In the genomic region with DNA sequence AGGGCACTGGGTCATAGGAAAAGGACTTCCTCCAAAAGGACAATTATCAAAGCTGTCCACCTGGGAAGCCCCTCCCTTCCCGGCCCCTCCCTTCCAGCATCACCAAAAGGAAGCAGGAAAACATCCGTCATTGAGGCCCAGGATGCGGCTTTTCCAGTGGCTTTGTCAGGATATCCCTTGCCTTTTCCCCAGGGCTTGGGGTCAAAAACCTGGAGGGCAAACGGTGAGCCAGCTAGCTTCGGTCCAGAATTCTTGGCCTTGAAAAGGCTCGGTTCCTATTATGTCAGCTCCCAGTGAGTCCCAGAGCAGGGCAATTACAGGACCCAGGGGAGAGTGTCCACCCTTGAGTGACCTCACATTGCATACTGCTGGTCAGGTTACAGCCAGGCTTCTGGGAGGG, we compare ENCODE assay signal across 17 mouse cellular contexts. TPM values are rescaled to one million over a fixed set of nuclear protein-coding genes. Genes with fewer than 3 reads are reported as not detected.
DNase-seq lines count a peak whose midpoint lies in the region; ATAC-seq and TF ChIP-seq lines count a peak whose summit lies in the region.
"Had no signal": no experiment of that assay in that cellular context is flagged by ENCODE, and none has a peak within 500 bp of the region (broad histone marks: within the 10 kb centered on the region; RNA-seq: fewer than 3 reads in every experiment).

No protein-coding gene starts in this region.

- H3K36me3 ChIP-seq in heart, embryonic 12.5 days, result no peaks in the 10 kb centered on the region
- H3K36me3 ChIP-seq in kidney, embryonic 15.5 days, result no peaks in the 10 kb centered on the region
- H3K36me3 ChIP-seq: G1E; limb, embryonic 12.5 days had no signal

- no peak overlapping the region for H3K4me2 ChIP-seq in heart, embryonic 12.5 days
- peak overlapping the region; percentile 17; the same call in 1 of the 2 replicates for H3K4me2 ChIP-seq in kidney, embryonic 15.5 days
- H3K4me2 ChIP-seq: forebrain, embryonic 13.5 days; limb, embryonic 12.5 days; midbrain, embryonic 11.5 days had no signal

- no peak overlapping the region for H3K4me3 ChIP-seq in heart, embryonic 12.5 days
- H3K4me3 ChIP-seq in lung, adult 2 months (replicated peaks; ENCODE audit: extremely low read depth, low read depth, low read length), result no peak overlapping the region
- H3K4me3 ChIP-seq in kidney, embryonic 15.5 days (replicated peaks), result no peak overlapping the region
- H3K4me3 ChIP-seq: forebrain, embryonic 13.5 days; limb, embryonic 12.5 days had no signal

- TF ChIP-seq CTCF in lung, adult 2 months (IDR thresholded peaks at IDR 0.05; ENCODE audit: insufficient read depth, low read length), result no peak

- H3K9me3 ChIP-seq in heart, embryonic 12.5 days (replicated peaks), result no peaks in the 10 kb centered on the region
- no peaks in the 10 kb centered on the region for H3K9me3 ChIP-seq in kidney, embryonic 15.5 days (replicated peaks)
- H3K9me3 ChIP-seq: forebrain, embryonic 13.5 days; G1E; limb, embryonic 12.5 days had no signal

- ATAC-seq in heart, embryonic 12.5 days (ENCODE audit: insufficient number of reproducible peaks, low FRiP score), result no peak
- no peak for ATAC-seq in kidney, embryonic 15.5 days (replicated peaks; ENCODE audit: low FRiP score)
- ATAC-seq: forebrain, embryonic 13.5 days; inflammation-experienced regulatory T-cells, adult 6 months; liver, postnatal 0 days had no signal

- peaks cover 70% of the 10 kb centered on the region for H3K4me1 ChIP-seq in heart, embryonic 12.5 days (replicated peaks)
- peaks cover 15% of the 10 kb centered on the region for H3K4me1 ChIP-seq in lung, adult 2 months (ENCODE audit: control insufficient read depth, insufficient read depth, low read length)
- peaks cover 69% of the 10 kb centered on the region for H3K4me1 ChIP-seq in kidney, embryonic 15.5 days

- no peak for TF ChIP-seq POLR2A in lung, adult 2 months (IDR thresholded peaks at IDR 0.05; ENCODE audit: borderline replicate concordance, extremely low read depth, low read depth, low read length)

- peak; percentile 50 to 81 for DNase-seq in heart, adult 18-20 months
- DNase-seq in lung, postnatal 10 days, result peak; percentile 48
- DNase-seq in lung, adult 2 months, result no peak
- no peak for DNase-seq in urinary bladder, postnatal 25 days (ENCODE audit: low spot score)
- no peak for DNase-seq in ovary, postnatal 36 days (ENCODE audit: low spot score)
- DNase-seq in left cerebral cortex, adult 11 months (ENCODE audit: low spot score), result no peak
- DNase-seq: cerebellum, adult 2 months; gastrocnemius, postnatal 14 days; liver, postnatal 0 days; thymus, adult 2 months had no signal

- no peaks in the 10 kb centered on the region for H3K27me3 ChIP-seq in heart, embryonic 12.5 days (replicated peaks)
- H3K27me3 ChIP-seq in kidney, embryonic 15.5 days, result no peaks in the 10 kb centered on the region
- H3K27me3 ChIP-seq: limb, embryonic 12.5 days had no signal

- H3K9ac ChIP-seq in heart, embryonic 12.5 days, result no peak overlapping the region
- no peak overlapping the region for H3K9ac ChIP-seq in kidney, embryonic 15.5 days
- H3K9ac ChIP-seq: forebrain, embryonic 13.5 days; limb, embryonic 12.5 days; liver, postnatal 0 days had no signal

- no peak overlapping the region for H3K27ac ChIP-seq in heart, embryonic 12.5 days (ENCODE audit: poor library complexity, severe bottlenecking)
- H3K27ac ChIP-seq in kidney, embryonic 15.5 days, result peak overlapping the region; percentile 100
- H3K27ac ChIP-seq: forebrain, embryonic 13.5 days; limb, embryonic 12.5 days had no signal

- 44% methylated on average over 6 of the region's 6 CpGs for WGBS in heart, embryonic 12.5 days
- 47% methylated on average over 6 of the region's 6 CpGs for WGBS in lung, adult 2 months
- WGBS in kidney, embryonic 15.5 days, result 24% methylated on average over 6 of the region's 6 CpGs

RNA-seq across cellular contexts. Expression of a gene that starts 2.8 kb away (rescaled TPM):
- 10 to 100 TPM in 1 of 2 experiments, 1 to 10 TPM in 1; 9.2 to 10.4 TPM for total RNA-seq in heart, adult 18-20 months (2021)
- 11.9 and 13.3 TPM in 2 replicates for polyA plus RNA-seq in heart, embryonic 12.5 days (2016; fragmentation: Nextera tagmentation; extraction: Ambion mirVana)
- 23.0 and 23.7 TPM in 2 replicates for polyA plus RNA-seq in lung, adult 2 months (2012; rRNA removed)
- 19.3 and 23.3 TPM in 2 replicates for polyA plus RNA-seq in kidney, embryonic 15.5 days (2015; fragmentation: Nextera tagmentation; extraction: Ambion mirVana)
- polyA plus RNA-seq: G1E had no signal

RNA-seq across cellular contexts. Expression of a gene that starts 13.7 kb away (rescaled TPM):
- total RNA-seq in heart, adult 18-20 months (2021), result 1 to 10 TPM; 5.8 to 6.2 TPM
- 23.1 and 24.4 TPM in 2 replicates for polyA plus RNA-seq in heart, embryonic 12.5 days (2016; fragmentation: Nextera tagmentation; extraction: Ambion mirVana)
- 22.1 and 22.8 TPM in 2 replicates for polyA plus RNA-seq in lung, adult 2 months (2012; rRNA removed)
- 26.2 and 26.3 TPM in 2 replicates for polyA plus RNA-seq in kidney, embryonic 15.5 days (2015; fragmentation: Nextera tagmentation; extraction: Ambion mirVana)

RNA-seq across cellular contexts. Expression of a gene that starts 21.7 kb away (rescaled TPM):
- total RNA-seq in heart, adult 18-20 months (2021), result 100 to 1,000 TPM; 174 to 267 TPM
- 0.40 TPM in 1 of 2 replicates, not detected in the other for polyA plus RNA-seq in heart, embryonic 12.5 days (2016; fragmentation: Nextera tagmentation; extraction: Ambion mirVana)
- polyA plus RNA-seq in lung, adult 2 months (2012; rRNA removed), result not detected in 2 replicates
- 0.32 and 0.75 TPM in 2 replicates for polyA plus RNA-seq in kidney, embryonic 15.5 days (2015; fragmentation: Nextera tagmentation; extraction: Ambion mirVana)
- total RNA-seq: G1E had no signal
- polyA plus RNA-seq: liver, postnatal 0 days; midbrain, embryonic 11.5 days; thymus, adult 2 months had no signal

RNA-seq across cellular contexts. Expression of a gene that starts 24.2 kb away (rescaled TPM):
- total RNA-seq in heart, adult 18-20 months (2021), result 100 to 1,000 TPM; 315 to 408 TPM
- 14.9 and 16.8 TPM in 2 replicates for polyA plus RNA-seq in heart, embryonic 12.5 days (2016; fragmentation: Nextera tagmentation; extraction: Ambion mirVana)
- 13.7 and 36.2 TPM in 2 replicates for polyA plus RNA-seq in lung, adult 2 months (2012; rRNA removed)
- 21.8 and 22.1 TPM in 2 replicates for polyA plus RNA-seq in kidney, embryonic 15.5 days (2015; fragmentation: Nextera tagmentation; extraction: Ambion mirVana)

RNA-seq across cellular contexts. Expression of a gene that starts 49.2 kb away (rescaled TPM):
- 10 to 100 TPM; 13.1 to 16.6 TPM for total RNA-seq in heart, adult 18-20 months (2021)
- 2.2 and 3.4 TPM in 2 replicates for polyA plus RNA-seq in heart, embryonic 12.5 days (2016; fragmentation: Nextera tagmentation; extraction: Ambion mirVana)
- polyA plus RNA-seq in lung, adult 2 months (2012; rRNA removed), result 36.6 and 37.0 TPM in 2 replicates
- 3.7 and 4.0 TPM in 2 replicates for polyA plus RNA-seq in kidney, embryonic 15.5 days (2015; fragmentation: Nextera tagmentation; extraction: Ambion mirVana)

Comparison
In these comparisons a context has a peak if more than half of its experiments do, and no peak if none do; other contexts are left out.
1. DNase-seq: peak in heart, adult 18-20 months (2 of 2) and lung, postnatal 10 days (single experiment); none in lung, adult 2 months (single experiment), urinary bladder, postnatal 25 days (single experiment), ovary, postnatal 36 days (single experiment) and left cerebral cortex, adult 11 months (single experiment).